Mouse (Mus musculus) CH12.LX (cell line): ENCODE measurements around the gene Srsf6. TPM values are rescaled to one million over a fixed set of nuclear protein-coding genes. Genes with fewer than 3 reads are reported as not detected.

Experiments
- DNase-seq: peaks from one replicate; pipeline ENCODE4 v3.0.0-alpha.2; 2013; ENCODE audit errors: extremely low read depth
- H3K27ac ChIP-seq: 2 replicates; pipeline ENCODE4 v1.5.1; 2012; ENCODE audit warnings: low read depth, mild to moderate bottlenecking, control low read depth, moderate library complexity; ENCODE audit not compliant: insufficient read depth
- H3K27me3 ChIP-seq: replicated peaks from 2 replicates; pipeline ENCODE3; 2012; ENCODE audit warnings: inconsistent platforms
- H3K36me3 ChIP-seq, 2 experiments: replicated peaks in 1 of 2; 2 replicates each; pipeline versions ENCODE3 to v1.6.1; 2012; ENCODE audit warnings: inconsistent platforms in 1 of 2, low read length in 1 of 2, mild to moderate bottlenecking in 1 of 2, mixed read lengths in 1 of 2, moderate library complexity in 1 of 2; ENCODE audit not compliant: control insufficient read depth in 1 of 2, insufficient read depth in 1 of 2
- H3K4me1 ChIP-seq, 2 experiments: 2 replicates each; pipeline ENCODE4 v1.6.1; 2012; ENCODE audit warnings: inconsistent platforms in 1 of 2, moderate library complexity in 1 of 2; ENCODE audit not compliant: insufficient read depth in 2 of 2, control insufficient read depth in 1 of 2
- H3K4me2 ChIP-seq: 2 replicates; pipeline ENCODE4 v1.6.1; 2012; ENCODE audit warnings: low read depth, mild to moderate bottlenecking, control low read depth; ENCODE audit not compliant: poor library complexity, insufficient read depth, severe bottlenecking
- H3K4me3 ChIP-seq, 3 experiments: fragments of 150-350 bp in 1 of 3; sonication (generic) in 1 of 3; replicated peaks in 1 of 3; 2 replicates each; pipeline versions ENCODE3 to v1.5.1; 2011 to 2012; ENCODE audit warnings: low read depth in 2 of 3, low read length in 2 of 3, mild to moderate bottlenecking in 2 of 3, moderate library complexity in 2 of 3, control low read depth in 1 of 3, improper control_type of control experiment in 1 of 3, inconsistent platforms in 1 of 3, mixed read lengths in 1 of 3; ENCODE audit not compliant: poor library complexity in 1 of 3
- H3K79me2 ChIP-seq: replicated peaks from 2 replicates; pipeline ENCODE4 v1.6.1; 2012; ENCODE audit warnings: mild to moderate bottlenecking, moderate library complexity; ENCODE audit not compliant: control insufficient read depth, poor library complexity, insufficient read depth, severe bottlenecking; ENCODE audit errors: extremely low read depth
- H3K9ac ChIP-seq: 2 replicates; pipeline ENCODE4 v1.6.1; 2012; ENCODE audit warnings: low read depth, mild to moderate bottlenecking, control low read depth, moderate library complexity; ENCODE audit not compliant: insufficient read depth
- H3K9me3 ChIP-seq: replicated peaks from 2 replicates; pipeline ENCODE3; 2012; ENCODE audit warnings: low read length, inconsistent platforms, mixed read lengths
- E2F4 ChIP-seq: IDR thresholded peaks from 2 replicates; pipeline ENCODE4 v1.6.1; 2011; ENCODE audit warnings: low read depth, low read length, improper control_type of control experiment; ENCODE audit not compliant: insufficient replicate concordance
- ELF1 ChIP-seq: IDR thresholded peaks from 2 replicates; pipeline ENCODE4 v1.6.1; 2014; ENCODE audit warnings: low read depth, mild to moderate bottlenecking, inconsistent platforms, low read length, improper control_type of control experiment
- GABPA ChIP-seq: IDR thresholded peaks from 2 replicates; pipeline ENCODE4 v1.6.1; 2012; ENCODE audit warnings: low read depth, low read length, improper control_type of control experiment, inconsistent platforms; ENCODE audit not compliant: insufficient replicate concordance
- IRF4 ChIP-seq: IDR thresholded peaks from 2 replicates; pipeline ENCODE4 v1.6.1; 2014; ENCODE audit warnings: low read depth, mild to moderate bottlenecking, inconsistent platforms, low read length, improper control_type of control experiment
- JUN ChIP-seq: IDR thresholded peaks from 2 replicates; pipeline ENCODE4 v1.6.1; 2011; ENCODE audit warnings: low read depth, mild to moderate bottlenecking, low read length, improper control_type of control experiment, moderate library complexity; ENCODE audit not compliant: insufficient read depth
- JUND ChIP-seq: conservative IDR thresholded peaks from 2 replicates; pipeline ENCODE4 v1.6.1; 2011; ENCODE audit warnings: low read depth, low read length, improper control_type of control experiment
- MAFK ChIP-seq: IDR thresholded peaks from 2 replicates; pipeline ENCODE4 v1.6.1; 2011; ENCODE audit warnings: low read length, improper control_type of control experiment; ENCODE audit not compliant: insufficient replicate concordance
- MAX ChIP-seq: IDR thresholded peaks from 2 replicates; pipeline ENCODE4 v1.6.1; 2011; ENCODE audit warnings: low read length, improper control_type of control experiment
- NELFE ChIP-seq: IDR thresholded peaks from 2 replicates; pipeline ENCODE4 v1.6.1; 2011; ENCODE audit warnings: low read depth, low read length, improper control_type of control experiment
- POLR2AphosphoS2 ChIP-seq: IDR thresholded peaks from 2 replicates; pipeline ENCODE4 v1.6.1; 2011; ENCODE audit warnings: low read depth, low read length, improper control_type of control experiment
- SIN3A ChIP-seq: IDR thresholded peaks from 2 replicates; pipeline ENCODE4 v1.6.1; 2012; ENCODE audit warnings: low read length, improper control_type of control experiment, inconsistent platforms
- SMC3 ChIP-seq: IDR thresholded peaks from 2 replicates; pipeline ENCODE4 v1.6.1; 2011; ENCODE audit warnings: low read depth, low read length, improper control_type of control experiment
- USF2 ChIP-seq: conservative IDR thresholded peaks from 2 replicates; pipeline ENCODE4 v1.6.1; 2011; ENCODE audit warnings: low read depth, low read length, improper control_type of control experiment
- ZC3H11A ChIP-seq: IDR thresholded peaks from 2 replicates; pipeline ENCODE4 v1.6.1; 2012; ENCODE audit warnings: low read depth, mild to moderate bottlenecking, inconsistent platforms, low read length, improper control_type of control experiment
- ZKSCAN1 ChIP-seq: IDR thresholded peaks from 2 replicates; pipeline ENCODE4 v1.6.1; 2012; ENCODE audit warnings: low read depth, inconsistent platforms, low read length, improper control_type of control experiment, borderline replicate concordance
- dilution Hi-C: fragments of 300-500 bp; cut with MboI; formaldehyde crosslinking; loops from 2 replicates; pipeline ENCODE4 v1.14.3; 2020; ENCODE audit warnings: low sequenced_read_pairs; ENCODE audit not compliant: extremely low pct_unique_long_range_greater_than_20kb, extremely low pct_ligation_motif_present
- in situ Hi-C: fragments of 300-500 bp; cut with MboI; formaldehyde crosslinking; loops from 3 replicates; pipeline ENCODE4 v1.14.3; 2019; ENCODE audit warnings: low sequenced_read_pairs, low pct_ligation_motif_present, low pct_unique_long_range_greater_than_20kb, mixed read lengths
- polyA plus RNA-seq: library from polyadenylated mRNA; unstranded; fragments of >175 nt; gene quantifications from 2 replicates; pipeline ENCODE4 v1.2.1, GENCODE M21; 2012; ENCODE audit warnings: low read depth; ENCODE audit not compliant: insufficient read length
- total RNA-seq, 2 experiments: library from RNA; depleted of rRNA; stranded (reverse); fragments of 300-350 nt in 1 of 2; fragments of >200 nt in 1 of 2; gene quantifications; 2 replicates each; pipeline ENCODE4 v1.2.3; 2012 to 2014

Gene Srsf6
- total and polyA plus RNA-seq, 3 experiments, result 96.3 to 227 (median 204) TPM

DNA sequence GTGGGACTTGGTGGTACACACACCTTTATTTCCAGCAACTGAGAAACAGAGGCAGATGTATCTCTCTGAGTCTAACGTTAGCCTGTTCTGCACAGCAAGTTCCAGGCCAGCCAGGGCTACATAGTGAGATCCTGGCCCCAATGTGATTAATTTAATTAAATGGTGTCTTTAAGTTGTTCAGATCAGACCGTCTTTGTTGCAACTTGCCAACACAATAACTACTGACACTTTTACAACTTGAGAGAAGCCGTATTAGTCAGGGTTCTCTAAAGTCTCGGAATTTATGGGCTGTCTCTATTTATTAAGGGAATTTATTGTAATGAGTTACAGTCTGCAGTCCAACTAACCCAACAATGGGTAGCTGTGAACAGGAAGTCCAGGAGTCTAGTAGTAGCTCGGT lies 7.2 kb upstream of the Srsf6 start:
- TF ChIP-seq POLR2AphosphoS2, result no peak
- DNase-seq, result no peak
- Histone ChIP-seq H3K9ac (no peak overlapping the region), H3K4me1 (peaks cover 0 to 3% of the 10 kb centered on the region in 2 experiments; a peak in 1 of 4 replicates), H3K9me3 (no peaks in the 10 kb centered on the region), H3K79me2 (no peaks in the 10 kb centered on the region), H3K27me3 (peaks cover 39% of the 10 kb centered on the region), H3K36me3 (no peaks in the 10 kb centered on the region), H3K4me2 (no peak overlapping the region), H3K4me3 (no peak overlapping the region), H3K27ac (no peak overlapping the region)
- in situ Hi-C loops (loop anchor here (10.0 kb wide), 1 partner anchor 411 kb away; no protein-coding TSS in a partner anchor), dilution Hi-C loops (no loop called here)

DNA sequence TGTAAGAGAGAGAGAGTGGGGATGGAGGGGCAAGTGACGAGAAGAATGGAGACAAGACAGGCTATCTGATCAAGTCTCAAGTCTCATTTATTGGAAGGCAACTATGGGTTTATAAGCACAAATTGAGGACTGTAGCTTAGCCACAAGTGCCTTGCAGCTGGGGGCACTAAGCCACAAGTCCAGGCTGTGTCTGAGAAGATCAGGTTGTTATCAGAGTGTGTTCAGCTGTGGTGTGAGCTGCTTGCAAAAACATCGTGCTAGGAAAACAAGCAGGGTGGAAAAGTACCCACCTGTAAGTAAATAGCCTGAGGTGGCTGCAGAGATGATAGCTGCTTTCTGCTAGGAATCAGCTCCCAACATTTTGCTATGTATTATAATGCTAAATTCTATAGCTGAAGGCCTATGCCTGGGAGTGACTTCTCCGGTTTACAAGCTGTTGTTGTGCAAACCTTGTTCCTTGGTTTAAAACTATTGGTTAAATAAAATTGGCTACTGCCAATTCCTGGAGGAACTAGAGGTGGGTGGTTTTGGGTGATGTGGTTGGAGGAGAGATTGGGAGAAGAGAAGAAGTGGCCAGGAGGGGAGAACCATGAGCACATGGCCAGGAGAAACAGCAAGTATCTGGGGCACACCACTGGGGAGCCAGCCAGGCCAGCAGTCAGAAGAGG lies 3.3 kb upstream of the Srsf6 start:
- no peak overlapping the region for H3K4me3 ChIP-seq
- no peaks in the 10 kb centered on the region for H3K9me3 ChIP-seq
- H3K9ac ChIP-seq, result no peak overlapping the region
- H3K27ac ChIP-seq, result no peak overlapping the region
- H3K79me2 ChIP-seq, result peaks cover 12% of the 10 kb centered on the region
- DNase-seq, result no peak
- in situ Hi-C loops, result loop anchor here (10.0 kb wide), 1 partner anchor 407 kb away; no protein-coding TSS in a partner anchor
- dilution Hi-C loops, result no loop called here
- peaks cover 3 to 6% of the 10 kb centered on the region in 2 experiments for H3K36me3 ChIP-seq
- TF ChIP-seq JUND (no peak), ZC3H11A (no peak), ZKSCAN1 (no peak), E2F4 (no peak), NELFE (no peak), USF2 (no peak), JUN (no peak), SIN3A (no peak), ELF1 (no peak), MAX (no peak), MAFK (no peak), IRF4 (no peak), GABPA (no peak), SMC3 (no peak)
- H3K27me3 ChIP-seq, result peaks cover 19% of the 10 kb centered on the region
- H3K4me1 ChIP-seq, result peaks cover 3 to 5% of the 10 kb centered on the region in 2 experiments; a peak in 3 of 4 replicates
- H3K4me2 ChIP-seq, result no peak overlapping the region
